Mouse (Mus musculus): ENCODE results near the gene Thsd4.

DNA sequence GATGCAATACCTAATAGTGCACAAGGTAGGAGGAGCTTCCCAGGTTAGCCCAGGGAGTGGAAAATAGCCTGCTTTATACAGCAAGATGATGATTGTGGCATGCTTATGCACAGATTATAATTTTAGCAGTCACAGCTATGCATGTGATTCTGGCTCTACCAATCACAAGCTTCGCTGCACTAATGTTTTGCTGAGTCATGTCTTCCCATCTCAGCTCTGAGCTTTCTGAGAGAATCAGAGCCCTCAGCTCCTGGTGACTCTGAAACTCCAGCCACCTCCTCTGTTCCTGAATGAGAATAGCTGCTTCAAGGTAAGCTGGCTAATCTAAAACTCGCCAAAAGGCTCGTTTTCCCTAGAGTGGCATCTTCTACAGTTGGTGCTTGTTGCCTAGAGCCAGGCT is 591.6 kb downstream of the Thsd4 start:
- TF ChIP-seq CTCF (IDR thresholded peaks at IDR 0.05) (no peak), EP300 (IDR thresholded peaks at IDR 0.05) (no peak)
